Mouse (Mus musculus) heart, embryonic 11.5 days (tissue): Measurements from ENCODE around the gene Tbc1d10b. TPM values are rescaled to one million over a fixed set of nuclear protein-coding genes. Genes with fewer than 3 reads are reported as not detected.

Source experiments
- ATAC-seq: fragments of 200-750 bp; cut with Nextera tagmentation; replicated peaks from 2 replicates; pipeline ENCODE4 v1.8.0; 2017; ENCODE audit warnings: moderate library complexity; ENCODE audit not compliant: insufficient number of reproducible peaks, low FRiP score, low TSS enrichment
- H3K27ac ChIP-seq: fragments of 300-500 bp; sonication (generic); 2 replicates; pipeline ENCODE4 v1.5.1; 2014; ENCODE audit warnings: mild to moderate bottlenecking, low read depth, low read length
- H3K27me3 ChIP-seq: fragments of 300-500 bp; sonication (generic); 2 replicates; pipeline ENCODE4 v1.6.1; 2014; ENCODE audit warnings: mild to moderate bottlenecking, low read length, mixed read lengths; ENCODE audit not compliant: control insufficient read depth, insufficient read depth
- H3K36me3 ChIP-seq: fragments of 300-500 bp; sonication (generic); 2 replicates; pipeline ENCODE4 v1.6.1; 2014; ENCODE audit warnings: mild to moderate bottlenecking, low read length, moderate library complexity, mixed read lengths; ENCODE audit not compliant: control insufficient read depth, insufficient read depth
- H3K4me1 ChIP-seq: fragments of 300-500 bp; sonication (generic); 2 replicates; pipeline ENCODE4 v1.6.1; 2014; ENCODE audit warnings: low read length; ENCODE audit not compliant: control insufficient read depth, insufficient read depth
- H3K4me2 ChIP-seq: fragments of 300-500 bp; sonication (generic); 2 replicates; pipeline ENCODE4 v1.6.1; 2014; ENCODE audit warnings: mild to moderate bottlenecking, moderate library complexity
- H3K4me3 ChIP-seq: fragments of 300-500 bp; sonication (generic); 2 replicates; pipeline ENCODE4 v1.5.1; 2014; ENCODE audit warnings: low read depth, low read length
- H3K9ac ChIP-seq: fragments of 300-500 bp; sonication (generic); 2 replicates; pipeline ENCODE4 v1.6.1; 2014; ENCODE audit warnings: mild to moderate bottlenecking, low read depth, low read length, moderate library complexity
- H3K9me3 ChIP-seq: fragments of 300-500 bp; sonication (generic); replicated peaks from 2 replicates; pipeline ENCODE4 v1.6.1; 2016; ENCODE audit warnings: low read length; ENCODE audit not compliant: control insufficient read depth
- WGBS: fragments of 180-500 bp; shearing (Covaris S2); extraction: QIAGEN DNeasy Blood & Tissue Kit; methylation state at CpG from one replicate; pipeline ENCODE4 v1.1.7; 2014; ENCODE audit not compliant: insufficient replicate concordance; 5-methylcytosine and 5-hydroxymethylcytosine counted together
- polyA plus RNA-seq: library from polyadenylated mRNA; unstranded; fragments of >200 nt; fragmentation: Nextera tagmentation; extraction: Ambion mirVana; gene quantifications from 2 replicates; pipeline ENCODE4 v1.2.1, GENCODE M21; 2014

Tbc1d10b gene
- polyA plus RNA-seq, 1 experiment from 2014 or later, result 17.5 TPM

GRCm38 (mm10) chr7:127231826-127232621, 23.8 kb upstream of the Tbc1d10b start:
- WGBS, result 9% methylated on average over 20 of the region's 20 CpGs
- ATAC-seq, result no peak
- H3K4me2 ChIP-seq, result peak overlapping the region; percentile 85
- peak overlapping the region; percentile 99 for H3K27ac ChIP-seq
- peaks cover 16% of the 10 kb centered on the region for H3K4me1 ChIP-seq
- peak overlapping the region; percentile 98 for H3K4me3 ChIP-seq
- H3K9ac ChIP-seq, result peak overlapping the region; percentile 98
- peaks cover 18% of the 10 kb centered on the region for H3K36me3 ChIP-seq
- H3K9me3 ChIP-seq, result no peaks in the 10 kb centered on the region
- H3K27me3 ChIP-seq, result no peaks in the 10 kb centered on the region

GRCm38 (mm10) chr7:127231376-127231775, 23.1 kb upstream of the Tbc1d10b start:
- H3K27ac ChIP-seq, result 0 out of 2 replicates have a peak overlapping the region, but pooled peaks have one; percentile 99
- H3K36me3 ChIP-seq, result peaks cover 12% of the 10 kb centered on the region
- H3K27me3 ChIP-seq, result no peaks in the 10 kb centered on the region
- H3K4me2 ChIP-seq, result peak overlapping the region; percentile 85
- H3K9me3 ChIP-seq, result no peaks in the 10 kb centered on the region
- WGBS, result 78% methylated on average over 3 of the region's 3 CpGs
- peaks cover 16% of the 10 kb centered on the region for H3K4me1 ChIP-seq
- H3K9ac ChIP-seq, result peak overlapping the region; percentile 98
- no peak for ATAC-seq
- H3K4me3 ChIP-seq, result peak overlapping the region; percentile 98

- Histone ChIP-seq H3K4me3 (no peak overlapping the region), H3K36me3 (no peaks in the 10 kb centered on the region), H3K4me1 (peaks cover 16% of the 10 kb centered on the region), H3K27me3 (no peaks in the 10 kb centered on the region), H3K9ac (no peak overlapping the region), H3K27ac (no peak overlapping the region), H3K4me2 (no peak overlapping the region), H3K9me3 (no peaks in the 10 kb centered on the region)
- ATAC-seq, result no peak
- WGBS, result 59% methylated on average over 4 of the region's 4 CpGs
Measured at GRCm38 (mm10) chr7:127228615-127229303, 20.5 kb upstream of the Tbc1d10b start.

- Histone ChIP-seq H3K36me3 (no peaks in the 10 kb centered on the region), H3K4me3 (no peak overlapping the region), H3K4me1 (0 out of 2 replicates have a peak, but pooled peaks cover 4% of the 10 kb centered on the region), H3K4me2 (no peak overlapping the region), H3K9ac (no peak overlapping the region), H3K9me3 (no peaks in the 10 kb centered on the region), H3K27ac (0 out of 2 replicates have a peak overlapping the region, but pooled peaks have one; percentile 50), H3K27me3 (no peaks in the 10 kb centered on the region)
- peak; percentile 60; the same call in 1 of the 2 replicates for ATAC-seq
- WGBS, result 65% methylated on average over 11 of the region's 11 CpGs
Measured at GRCm38 (mm10) chr7:127225147-127225995, 17.1 kb upstream of the Tbc1d10b start.

- H3K36me3 ChIP-seq, result no peaks in the 10 kb centered on the region
- no peak overlapping the region for H3K9ac ChIP-seq
- H3K4me2 ChIP-seq, result no peak overlapping the region
- no peaks in the 10 kb centered on the region for H3K4me1 ChIP-seq
- no peak overlapping the region for H3K4me3 ChIP-seq
- 89% methylated on average over 6 of the region's 6 CpGs for WGBS
- no peaks in the 10 kb centered on the region for H3K27me3 ChIP-seq
- no peaks in the 10 kb centered on the region for H3K9me3 ChIP-seq
- H3K27ac ChIP-seq, result no peak overlapping the region
- no peak for ATAC-seq
Measured at GRCm38 (mm10) chr7:127224616-127225015, 16.3 kb upstream of the Tbc1d10b start.

- no peaks in the 10 kb centered on the region for H3K36me3 ChIP-seq
- no peak overlapping the region for H3K9ac ChIP-seq
- H3K27ac ChIP-seq, result no peak overlapping the region
- H3K4me3 ChIP-seq, result no peak overlapping the region
- no peaks in the 10 kb centered on the region for H3K4me1 ChIP-seq
- H3K9me3 ChIP-seq, result no peaks in the 10 kb centered on the region
- H3K27me3 ChIP-seq, result no peaks in the 10 kb centered on the region
- H3K4me2 ChIP-seq, result no peak overlapping the region
- 81% methylated on average over 6 of the region's 6 CpGs for WGBS
- ATAC-seq, result no peak
Measured at GRCm38 (mm10) chr7:127223515-127224478, 15.5 kb upstream of the Tbc1d10b start.

- Histone ChIP-seq H3K9me3 (no peaks in the 10 kb centered on the region), H3K36me3 (no peaks in the 10 kb centered on the region)
- 89% methylated on average over 3 of the region's 3 CpGs for WGBS
Measured at GRCm38 (mm10) chr7:127223106-127223505, 14.8 kb upstream of the Tbc1d10b start.

More at GRCm38 (mm10) chr7:127223106-127223505, 14.8 kb upstream of the Tbc1d10b start:
- Histone ChIP-seq H3K4me1 (no peaks in the 10 kb centered on the region), H3K27me3 (no peaks in the 10 kb centered on the region), H3K9ac (no peak overlapping the region), H3K27ac (no peak overlapping the region), H3K4me2 (no peak overlapping the region), H3K4me3 (no peak overlapping the region)
- ATAC-seq, result no peak
